Comparison of ENCODE assay signal across 23 mouse cellular contexts in the genomic region with DNA sequence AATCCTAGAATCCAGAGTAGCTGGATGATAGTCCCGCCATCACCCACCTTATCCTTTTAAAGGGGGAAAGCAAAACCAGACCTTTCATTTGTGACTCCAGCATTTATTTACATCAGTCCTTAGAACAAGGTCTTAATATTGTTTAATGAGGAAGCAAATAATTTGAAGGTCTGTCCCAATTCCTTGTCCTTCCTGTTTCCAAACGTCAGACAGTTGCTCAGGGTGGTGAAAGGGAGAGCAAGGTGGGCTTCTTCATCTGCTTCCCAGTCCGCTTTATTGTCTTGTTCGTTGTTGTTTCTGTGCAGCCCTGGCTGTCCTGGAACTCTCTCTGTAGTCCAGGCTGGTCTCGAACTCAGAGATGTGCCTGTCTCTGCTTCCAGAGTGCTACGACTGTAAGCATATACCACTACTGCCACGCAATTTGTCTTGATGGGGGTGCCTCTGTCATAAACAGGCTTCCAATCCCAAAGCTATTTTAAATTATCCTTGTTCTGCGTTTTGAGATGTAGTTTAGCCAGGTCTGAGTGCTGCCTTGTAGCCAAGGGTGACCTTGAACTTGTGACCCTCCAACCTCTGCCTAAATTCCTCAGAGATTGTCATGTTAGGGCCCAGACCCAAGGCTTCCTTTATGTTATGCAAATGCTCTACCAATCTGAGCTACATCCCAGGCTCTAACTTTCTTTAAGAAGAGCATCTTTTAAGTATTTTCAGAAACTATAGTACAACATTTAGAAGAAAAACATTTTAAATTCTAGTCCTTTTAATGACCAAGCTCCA.
"Had no signal": no experiment of that assay in that cellular context is flagged by ENCODE, and none has a peak within 500 bp of the region (broad histone marks: within the 10 kb centered on the region; RNA-seq: fewer than 3 reads in every experiment).

No protein-coding gene starts in this region.

- H3K9ac ChIP-seq: limb, embryonic 13.5 days; liver, embryonic 12.5 days; liver, embryonic 15.5 days; midbrain, embryonic 13.5 days; neural tube, embryonic 13.5 days; stomach, embryonic 15.5 days had no signal

- ATAC-seq: liver, embryonic 12.5 days; midbrain, embryonic 13.5 days; midbrain, embryonic 16.5 days had no signal

- H3K27ac ChIP-seq: limb, embryonic 10.5 days; limb, embryonic 13.5 days; liver, embryonic 12.5 days; liver, embryonic 15.5 days; midbrain, embryonic 10.5 days; midbrain, embryonic 13.5 days; neural tube, embryonic 13.5 days; stomach, embryonic 15.5 days had no signal

- H3K36me3 ChIP-seq: limb, embryonic 10.5 days; limb, embryonic 13.5 days; liver, embryonic 12.5 days; liver, embryonic 15.5 days; midbrain, embryonic 10.5 days; midbrain, embryonic 13.5 days; neural tube, embryonic 13.5 days; stomach, embryonic 15.5 days had no signal

- H3K9me3 ChIP-seq: limb, embryonic 10.5 days; limb, embryonic 13.5 days; liver, embryonic 12.5 days; liver, embryonic 15.5 days; megakaryocyte, embryonic 14.5 days; midbrain, embryonic 10.5 days; midbrain, embryonic 13.5 days; neural tube, embryonic 13.5 days; stomach, embryonic 15.5 days had no signal

- H3K4me3 ChIP-seq: limb, embryonic 10.5 days; limb, embryonic 13.5 days; liver, embryonic 12.5 days; liver, embryonic 15.5 days; megakaryocyte, embryonic 14.5 days; midbrain, embryonic 10.5 days; midbrain, embryonic 13.5 days; myocyte; neural tube, embryonic 13.5 days; stomach, embryonic 15.5 days had no signal

- H3K27me3 ChIP-seq: limb, embryonic 13.5 days; liver, embryonic 12.5 days; liver, embryonic 15.5 days; megakaryocyte, embryonic 14.5 days; midbrain, embryonic 13.5 days; neural tube, embryonic 13.5 days; stomach, embryonic 15.5 days had no signal

- DNase-seq: kidney, adult 18-20 months; kidney, adult 9 months; kidney, postnatal 14 days; kidney, postnatal 4 days; liver; lung, adult 18-20 months; lung, postnatal 14 days; lung, postnatal 4 days; retina, postnatal 1 day; right cerebral cortex, postnatal 25 days; spleen, adult 18-20 months; thymus, postnatal 25 days had no signal

- H3K4me1 ChIP-seq: liver, embryonic 15.5 days; midbrain, embryonic 13.5 days; neural tube, embryonic 13.5 days; stomach, embryonic 15.5 days had no signal
